Mouse (Mus musculus): ENCODE measurements around the gene Fblim1. TPM values are rescaled to one million over a fixed set of nuclear protein-coding genes. Genes with fewer than 3 reads are reported as not detected.
A peak's percentile ranks its signal among the peaks of the same experiment; 100 is the strongest.
"Not testable (repeated sequence)": the region's sequence is repeated elsewhere in the genome, so short reads cannot be mapped to it uniquely, and the experiment has no call there.

The Fblim1 gene
- polyA plus RNA-seq, 1 experiment from 2014 or later: 68.1 TPM

- H3K27me3 ChIP-seq (replicated peaks; ENCODE audit: low read depth, poor library complexity, severe bottlenecking): no peaks in the 10 kb centered on the region; the same call in 1 of the 2 replicates
- H3K9me3 ChIP-seq: no peaks in the 10 kb centered on the region
- no peak overlapping the region for H3K27ac ChIP-seq (replicated peaks)
- no peaks in the 10 kb centered on the region for H3K36me3 ChIP-seq (replicated peaks)
- no peak overlapping the region for H3K4me3 ChIP-seq
- no peak for DNase-seq (ENCODE audit: low spot score)
- H3K4me1 ChIP-seq: peaks cover 13% of the 10 kb centered on the region
- 63% methylated on average over 6 of the region's 6 CpGs for WGBS
Measured at GRCm38 (mm10) chr4:141570004-141570403, 35.9 kb downstream of the Fblim1 start.

GRCm38 (mm10) chr4:141568966-141569365, 36.9 kb downstream of the Fblim1 start:
- peaks cover 10% of the 10 kb centered on the region for H3K4me1 ChIP-seq
- 82% methylated on average over 5 of the region's 5 CpGs for WGBS
- no peak overlapping the region; the same call in 1 of the 2 replicates for H3K4me3 ChIP-seq
- no peak for DNase-seq (ENCODE audit: low spot score)
- H3K27me3 ChIP-seq (replicated peaks; ENCODE audit: low read depth, poor library complexity, severe bottlenecking): no peaks in the 10 kb centered on the region
- no peaks in the 10 kb centered on the region for H3K9me3 ChIP-seq
- H3K27ac ChIP-seq (replicated peaks): no peak overlapping the region
- no peaks in the 10 kb centered on the region for H3K36me3 ChIP-seq (replicated peaks)

GRCm38 (mm10) chr4:141567174-141567573, 38.7 kb downstream of the Fblim1 start:
- WGBS: 90% methylated on average over 7 of the region's 7 CpGs
- H3K27ac ChIP-seq (replicated peaks); H3K4me1 ChIP-seq; H3K9me3 ChIP-seq; H3K4me3 ChIP-seq; H3K27me3 ChIP-seq (replicated peaks; ENCODE audit: low read depth, poor library complexity, severe bottlenecking); DNase-seq (ENCODE audit: low spot score); H3K36me3 ChIP-seq (replicated peaks): not testable (repeated sequence)

- Histone ChIP-seq H3K4me3 (no peak overlapping the region), H3K27ac (replicated peaks) (no peak overlapping the region), H3K27me3 (replicated peaks; ENCODE audit: low read depth, poor library complexity, severe bottlenecking) (no peaks in the 10 kb centered on the region), H3K9me3 (no peaks in the 10 kb centered on the region), H3K36me3 (replicated peaks) (no peaks in the 10 kb centered on the region), H3K4me1 (no peaks in the 10 kb centered on the region; the same call in 1 of the 2 replicates)
- WGBS: 90% methylated on average over 6 of the region's 6 CpGs
- DNase-seq (ENCODE audit: low spot score): no peak
Measured at GRCm38 (mm10) chr4:141566187-141566586, 39.7 kb downstream of the Fblim1 start.

GRCm38 (mm10) chr4:141565325-141565724, 40.6 kb downstream of the Fblim1 start:
- 50% methylated on average over 7 of the region's 7 CpGs for WGBS
- no peaks in the 10 kb centered on the region; the same call in 1 of the 2 replicates for H3K4me1 ChIP-seq
- H3K9me3 ChIP-seq: no peaks in the 10 kb centered on the region
- 0 out of 2 replicates have a peak overlapping the region, but pooled peaks have one; percentile 4 for H3K27ac ChIP-seq (replicated peaks)
- H3K36me3 ChIP-seq (replicated peaks): no peaks in the 10 kb centered on the region
- DNase-seq (ENCODE audit: low spot score): no peak
- H3K4me3 ChIP-seq: no peak overlapping the region
- H3K27me3 ChIP-seq (replicated peaks; ENCODE audit: low read depth, poor library complexity, severe bottlenecking): no peaks in the 10 kb centered on the region

GRCm38 (mm10) chr4:141564660-141565059, 41.2 kb downstream of the Fblim1 start:
- Histone ChIP-seq H3K4me1 (peaks cover 4% of the 10 kb centered on the region), H3K27ac (replicated peaks) (no peak overlapping the region), H3K27me3 (replicated peaks; ENCODE audit: low read depth, poor library complexity, severe bottlenecking) (no peaks in the 10 kb centered on the region), H3K36me3 (replicated peaks) (no peaks in the 10 kb centered on the region), H3K9me3 (no peaks in the 10 kb centered on the region), H3K4me3 (no peak overlapping the region)
- no peak for DNase-seq (ENCODE audit: low spot score)
- WGBS: 80% methylated on average over 3 of the region's 3 CpGs

- Histone ChIP-seq H3K27ac (replicated peaks) (no peak overlapping the region), H3K4me1 (peaks cover 9% of the 10 kb centered on the region), H3K27me3 (replicated peaks; ENCODE audit: low read depth, poor library complexity, severe bottlenecking) (no peaks in the 10 kb centered on the region), H3K36me3 (replicated peaks) (no peaks in the 10 kb centered on the region), H3K9me3 (no peaks in the 10 kb centered on the region), H3K4me3 (no peak overlapping the region)
- WGBS: 94% methylated on average over 4 of the region's 4 CpGs
- DNase-seq (ENCODE audit: low spot score): no peak
Measured at GRCm38 (mm10) chr4:141564209-141564608, 41.7 kb downstream of the Fblim1 start.

GRCm38 (mm10) chr4:141562281-141562680, 43.6 kb downstream of the Fblim1 start:
- WGBS: 89% methylated on average over 11 of the region's 11 CpGs
- Histone ChIP-seq H3K27me3 (replicated peaks; ENCODE audit: low read depth, poor library complexity, severe bottlenecking) (peaks cover 4% of the 10 kb centered on the region; the same call in 1 of the 2 replicates), H3K4me3 (no peak overlapping the region), H3K27ac (replicated peaks) (no peak overlapping the region), H3K9me3 (no peaks in the 10 kb centered on the region), H3K4me1 (peaks cover 22% of the 10 kb centered on the region), H3K36me3 (replicated peaks) (no peaks in the 10 kb centered on the region)
- DNase-seq (ENCODE audit: low spot score): no peak

- 85% methylated on average over 5 of the region's 5 CpGs for WGBS
- peaks cover 22% of the 10 kb centered on the region for H3K4me1 ChIP-seq
- H3K27ac ChIP-seq (replicated peaks); DNase-seq (ENCODE audit: low spot score); H3K4me3 ChIP-seq; H3K36me3 ChIP-seq (replicated peaks); H3K27me3 ChIP-seq (replicated peaks; ENCODE audit: low read depth, poor library complexity, severe bottlenecking); H3K9me3 ChIP-seq: not testable (repeated sequence)
Measured at GRCm38 (mm10) chr4:141561331-141561919, 44.5 kb downstream of the Fblim1 start.

- Histone ChIP-seq H3K27me3 (replicated peaks; ENCODE audit: low read depth, poor library complexity, severe bottlenecking) (peaks cover 4% of the 10 kb centered on the region; the same call in 1 of the 2 replicates), H3K36me3 (replicated peaks) (no peaks in the 10 kb centered on the region), H3K4me3 (peak overlapping the region; percentile 61), H3K27ac (replicated peaks) (peak overlapping the region; percentile 83), H3K4me1 (peaks cover 22% of the 10 kb centered on the region), H3K9me3 (no peaks in the 10 kb centered on the region)
- WGBS: 4% methylated on average over 9 of the region's 9 CpGs
- peak; percentile 85 for DNase-seq (ENCODE audit: low spot score)
Measured at GRCm38 (mm10) chr4:141559898-141560263, 46.0 kb downstream of the Fblim1 start.

GRCm38 (mm10) chr4:141559131-141559897, 46.6 kb downstream of the Fblim1 start:
- Histone ChIP-seq H3K36me3 (replicated peaks) (no peaks in the 10 kb centered on the region), H3K27me3 (replicated peaks; ENCODE audit: low read depth, poor library complexity, severe bottlenecking) (peaks cover 4% of the 10 kb centered on the region; the same call in 1 of the 2 replicates), H3K9me3 (no peaks in the 10 kb centered on the region), H3K4me1 (peaks cover 22% of the 10 kb centered on the region), H3K4me3 (peak overlapping the region; percentile 61), H3K27ac (replicated peaks) (peak overlapping the region; percentile 83)
- DNase-seq (ENCODE audit: low spot score): peak; percentile 82
- under 1% methylated on average over 30 of the region's 30 CpGs for WGBS

GRCm38 (mm10) chr4:141558658-141559057, 47.2 kb downstream of the Fblim1 start:
- DNase-seq (ENCODE audit: low spot score): peak; percentile 50
- H3K36me3 ChIP-seq (replicated peaks): no peaks in the 10 kb centered on the region
- peaks cover 22% of the 10 kb centered on the region for H3K4me1 ChIP-seq
- peaks cover 4% of the 10 kb centered on the region; the same call in 1 of the 2 replicates for H3K27me3 ChIP-seq (replicated peaks; ENCODE audit: low read depth, poor library complexity, severe bottlenecking)
- peak overlapping the region; percentile 41; the same call in 1 of the 2 replicates for H3K27ac ChIP-seq (replicated peaks)
- whole genome bisulfite sequencing: 17% methylated on average over 16 of the region's 16 CpGs
- no peaks in the 10 kb centered on the region for H3K9me3 ChIP-seq
- peak overlapping the region; percentile 61 for H3K4me3 ChIP-seq

- not testable (repeated sequence) for H3K36me3 ChIP-seq (replicated peaks); H3K27ac ChIP-seq (replicated peaks); H3K4me3 ChIP-seq; H3K9me3 ChIP-seq; DNase-seq (ENCODE audit: low spot score); H3K27me3 ChIP-seq (replicated peaks; ENCODE audit: low read depth, poor library complexity, severe bottlenecking)
- peaks cover 31% of the 10 kb centered on the region for H3K4me1 ChIP-seq
- WGBS: 88% methylated on average over 6 of the region's 6 CpGs
Measured at GRCm38 (mm10) chr4:141556163-141556562, 49.7 kb downstream of the Fblim1 start.
